Mouse (Mus musculus) brain, embryonic 14.5 days (tissue): ENCODE results near the gene Ifnar1.

Source experiments
- CTCF ChIP-seq: fragments of 200-500 bp; IDR thresholded peaks from 2 replicates; pipeline ENCODE4 v1.5.1; 2012; ENCODE audit warnings: inconsistent platforms, mild to moderate bottlenecking, moderate library complexity, borderline replicate concordance; ENCODE audit not compliant: insufficient read depth, insufficient read length; ENCODE audit errors: extremely low read depth
- POLR2A ChIP-seq: fragments of 200-500 bp; IDR thresholded peaks from 2 replicates; pipeline ENCODE4 v1.6.1; 2012; ENCODE audit warnings: mild to moderate bottlenecking, inconsistent platforms, borderline replicate concordance; ENCODE audit not compliant: poor library complexity, insufficient read depth, insufficient read length, severe bottlenecking; ENCODE audit errors: extremely low read depth

- TF ChIP-seq CTCF (no peak), POLR2A (no peak)
These were observed 21.4 kb downstream of the Ifnar1 start for GRCm38 (mm10) chr16:91506396-91506795.
